Mouse (Mus musculus): ENCODE data around the gene Tmbim1. TPM values are rescaled to one million over a fixed set of nuclear protein-coding genes. Genes with fewer than 3 reads are reported as not detected.

The Tmbim1 gene
- polyA plus RNA-seq, 1 experiment: 689 TPM

DNA sequence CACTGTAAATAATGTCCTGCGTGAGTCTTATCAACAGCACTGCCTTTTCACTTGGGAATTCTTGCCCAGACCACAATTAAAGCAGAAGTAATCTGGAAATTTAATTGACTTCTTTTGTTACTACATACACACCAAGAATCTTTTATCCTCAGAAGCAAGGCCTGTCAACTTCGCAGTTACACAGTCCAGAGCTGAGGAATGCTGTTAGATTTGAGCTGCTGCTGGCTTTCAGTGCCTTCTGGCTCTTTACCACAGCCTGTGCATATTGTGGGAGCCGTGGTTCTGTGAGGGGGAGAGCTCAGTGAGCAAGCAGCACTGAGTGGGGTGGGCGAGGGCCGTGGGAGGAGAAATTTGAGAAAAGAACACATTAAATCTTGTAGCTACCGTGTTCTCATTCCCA is 65.1 kb downstream of the Tmbim1 start:
- Histone ChIP-seq H3K27me3 (ENCODE audit: control insufficient read depth, insufficient read depth, low read length) (no peaks in the 10 kb centered on the region), H3K4me3 (ENCODE audit: low read depth, low read length) (peak overlapping the region; percentile 23; the same call in 1 of the 2 replicates)
- WGBS: 28% methylated on average over 6 of the region's 6 CpGs

DNA sequence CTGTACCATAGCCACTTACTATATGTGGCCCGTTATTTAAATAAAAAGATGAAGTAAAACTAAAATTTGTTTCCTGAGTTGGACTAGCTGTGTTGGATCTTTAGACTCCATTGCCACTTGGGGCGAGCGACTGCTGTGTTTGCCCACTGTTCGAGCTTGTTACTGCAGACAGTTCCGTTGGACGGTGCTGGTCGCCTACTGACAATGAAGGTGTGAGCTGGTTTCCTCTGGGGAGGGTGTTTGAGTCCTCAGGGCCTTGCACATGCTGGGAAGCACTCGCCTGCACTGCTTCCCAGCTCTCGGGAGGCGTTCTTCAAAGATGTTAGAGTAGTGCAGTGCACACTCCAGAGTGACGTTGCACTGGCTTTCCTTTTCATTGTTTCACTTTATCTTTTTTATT is 65.8 kb downstream of the Tmbim1 start:
- H3K4me1 ChIP-seq (ENCODE audit: control insufficient read depth, insufficient read depth, insufficient read length, low read length): peaks cover 14% of the 10 kb centered on the region
- TF ChIP-seq POLR2A (IDR thresholded peaks at IDR 0.05; ENCODE audit: low read depth, low read length): no peak
- TF ChIP-seq CTCF (IDR thresholded peaks at IDR 0.05; ENCODE audit: extremely low read depth, insufficient read length, insufficient replicate concordance, low read depth, low read length): no peak
- no peaks in the 10 kb centered on the region for H3K27me3 ChIP-seq (ENCODE audit: control insufficient read depth, insufficient read depth, low read length)
- peaks cover 3% of the 10 kb centered on the region for H3K36me3 ChIP-seq (ENCODE audit: control insufficient read depth, insufficient read depth, low read length)
- 13% methylated on average over 11 of the region's 11 CpGs for WGBS
- H3K4me3 ChIP-seq (ENCODE audit: low read depth, low read length): peak overlapping the region; percentile 49
- H3K27ac ChIP-seq (ENCODE audit: insufficient read depth, low read depth, low read length): peak overlapping the region; percentile 53

More for the DNA sequence above, 65.1 kb downstream of the Tmbim1 start:
- H3K4me1 ChIP-seq (ENCODE audit: control insufficient read depth, insufficient read depth, insufficient read length, low read length): peaks cover 15% of the 10 kb centered on the region
- peak overlapping the region; percentile 88 for H3K27ac ChIP-seq (ENCODE audit: insufficient read depth, low read depth, low read length)
- H3K36me3 ChIP-seq (ENCODE audit: control insufficient read depth, insufficient read depth, low read length): peaks cover 4% of the 10 kb centered on the region
- no peak for TF ChIP-seq CTCF (IDR thresholded peaks at IDR 0.05; ENCODE audit: extremely low read depth, insufficient read length, insufficient replicate concordance, low read depth, low read length)
- no peak for TF ChIP-seq POLR2A (IDR thresholded peaks at IDR 0.05; ENCODE audit: low read depth, low read length)

DNA sequence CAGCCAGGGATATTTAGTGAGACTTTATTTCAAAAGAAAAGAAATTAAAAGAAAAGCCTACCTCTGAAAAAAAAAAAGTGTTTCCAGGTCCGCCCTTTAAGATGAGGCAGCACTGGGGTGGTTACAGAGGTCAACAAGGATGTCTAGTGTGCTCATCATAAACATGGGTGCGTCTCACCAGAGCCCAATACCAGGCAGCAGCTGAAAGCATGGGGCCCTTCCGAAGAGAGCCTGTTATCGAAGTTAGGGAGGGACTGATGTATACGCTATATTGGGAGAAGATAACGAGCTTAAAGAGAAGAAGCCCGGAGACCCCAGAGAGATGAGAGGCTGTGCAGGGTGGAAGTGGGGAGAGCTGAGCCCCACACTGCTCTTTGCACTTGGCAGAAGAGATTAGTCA is 66.3 kb downstream of the Tmbim1 start:
- H3K27ac ChIP-seq (ENCODE audit: insufficient read depth, low read depth, low read length): peak overlapping the region; percentile 67
- peak overlapping the region; percentile 49 for H3K4me3 ChIP-seq (ENCODE audit: low read depth, low read length)
- peaks cover 14% of the 10 kb centered on the region for H3K4me1 ChIP-seq (ENCODE audit: control insufficient read depth, insufficient read depth, insufficient read length, low read length)
- 6% methylated on average over 7 of the region's 7 CpGs for WGBS
- no peaks in the 10 kb centered on the region for H3K27me3 ChIP-seq (ENCODE audit: control insufficient read depth, insufficient read depth, low read length)
- TF ChIP-seq CTCF (IDR thresholded peaks at IDR 0.05; ENCODE audit: extremely low read depth, insufficient read length, insufficient replicate concordance, low read depth, low read length): no peak
- no peak for TF ChIP-seq POLR2A (IDR thresholded peaks at IDR 0.05; ENCODE audit: low read depth, low read length)
- peaks cover 3% of the 10 kb centered on the region for H3K36me3 ChIP-seq (ENCODE audit: control insufficient read depth, insufficient read depth, low read length)

Other genes with a start within 250 kb of the Tmbim1 start
- 79.6 and 87.0 TPM in 2 replicates for gene Tns1, start 181.2 kb downstream of the Tmbim1 start, polyA plus RNA-seq (2012; rRNA removed)
- 0.11 TPM in 1 of 2 replicates, not detected in the other for gene Rufy4, start 180.1 kb downstream of the Tmbim1 start, polyA plus RNA-seq (2012; rRNA removed)
- gene Cxcr2, start 151.6 kb downstream of the Tmbim1 start, polyA plus RNA-seq (2012; rRNA removed): 0.11 and 0.41 TPM in 2 replicates
- not detected in 2 replicates for gene Cxcr1, start 111.0 kb downstream of the Tmbim1 start, polyA plus RNA-seq (2012; rRNA removed)
- 110 and 323 TPM in 2 replicates for gene Arpc2, start 69.5 kb downstream of the Tmbim1 start, polyA plus RNA-seq (2012; rRNA removed)
- gene Gpbar1, start 27.1 kb downstream of the Tmbim1 start, polyA plus RNA-seq (2012; rRNA removed): 1.8 and 3.1 TPM in 2 replicates
- gene Aamp, start 20.9 kb downstream of the Tmbim1 start, polyA plus RNA-seq (2012; rRNA removed): 81.6 and 160 TPM in 2 replicates
- 36.9 and 62.6 TPM in 2 replicates for gene Pnkd, start 20.7 kb downstream of the Tmbim1 start, polyA plus RNA-seq (2012; rRNA removed)
- 0.05 and 0.39 TPM in 2 replicates for gene Catip, start 56.5 kb upstream of the Tmbim1 start, polyA plus RNA-seq (2012; rRNA removed)
- 12.7 and 17.9 TPM in 2 replicates for gene Slc11a1, start 69.6 kb upstream of the Tmbim1 start, polyA plus RNA-seq (2012; rRNA removed)
- 58.4 and 177 TPM in 2 replicates for gene Ctdsp1, start 85.9 kb upstream of the Tmbim1 start, polyA plus RNA-seq (2012; rRNA removed)
- gene Vil1, start 103.8 kb upstream of the Tmbim1 start, polyA plus RNA-seq (2012; rRNA removed): 198 and 892 TPM in 2 replicates
- 9.0 and 16.4 TPM in 2 replicates for gene Cnot9, start 200.4 kb upstream of the Tmbim1 start, polyA plus RNA-seq (2012; rRNA removed)
- not detected in 2 replicates for gene Plcd4, start 237.3 kb upstream of the Tmbim1 start, polyA plus RNA-seq (2012; rRNA removed)
- gene Usp37, start 238.7 kb upstream of the Tmbim1 start, polyA plus RNA-seq (2012; rRNA removed): 0.33 and 1.2 TPM in 2 replicates